Mouse (Mus musculus) heart, adult 2 months (tissue): ENCODE data around the gene Gm10778. TPM values are rescaled to one million over a fixed set of nuclear protein-coding genes. Genes with fewer than 3 reads are reported as not detected.
"Not testable (repeated sequence)": the region's sequence is repeated elsewhere in the genome, so short reads cannot be mapped to it uniquely, and the experiment has no call there.

ENCODE experiments used
- DNase-seq, 2 experiments: peaks; one replicate each; pipeline ENCODE4 v3.0.0; 2021
- H3K27ac ChIP-seq: fragments of 200-600 bp; 2 replicates; pipeline ENCODE4 v1.8.1; 2022
- H3K27me3 ChIP-seq: fragments of 200-500 bp; 2 replicates; pipeline ENCODE4 v1.6.1; 2012; ENCODE audit warnings: mild to moderate bottlenecking, low read length, inconsistent platforms, mixed read lengths; ENCODE audit not compliant: control insufficient read depth, insufficient read depth
- H3K36me3 ChIP-seq: fragments of 200-500 bp; 2 replicates; pipeline ENCODE4 v1.6.1; 2012; ENCODE audit warnings: low read length, inconsistent platforms; ENCODE audit not compliant: control insufficient read depth, insufficient read depth
- H3K4me1 ChIP-seq: fragments of 200-500 bp; 2 replicates; pipeline ENCODE4 v1.6.1; 2011; ENCODE audit warnings: low read length; ENCODE audit not compliant: control insufficient read depth, insufficient read depth
- H3K4me3 ChIP-seq: fragments of 200-600 bp; 2 replicates; pipeline ENCODE4 v1.8.1; 2022
- H3K79me2 ChIP-seq: fragments of 200-500 bp; replicated peaks from 2 replicates; pipeline ENCODE4 v1.6.1; 2012; ENCODE audit warnings: mild to moderate bottlenecking, inconsistent platforms, low read length, moderate library complexity, mixed read lengths; ENCODE audit not compliant: control insufficient read depth, insufficient read depth
- H3K9ac ChIP-seq: fragments of 200-500 bp; 2 replicates; pipeline ENCODE4 v1.6.1; 2012; ENCODE audit warnings: low read depth, mild to moderate bottlenecking, control low read depth, inconsistent platforms, low read length, mixed read lengths
- CTCF ChIP-seq: fragments of 200-600 bp; IDR thresholded peaks from 2 replicates; pipeline ENCODE4 v1.8.1; 2022; ENCODE audit warnings: antibody characterized with exemption, mild to moderate bottlenecking, moderate library complexity
- EP300 ChIP-seq: fragments of 200-500 bp; IDR thresholded peaks from 2 replicates; pipeline ENCODE4 v1.6.1; 2011; ENCODE audit warnings: low read depth, low read length, control low read depth; ENCODE audit not compliant: insufficient read depth
- POLR2A ChIP-seq: fragments of 200-500 bp; IDR thresholded peaks from 2 replicates; pipeline ENCODE4 v1.6.1; 2011; ENCODE audit warnings: mild to moderate bottlenecking, low read depth, low read length, control low read depth; ENCODE audit not compliant: insufficient read depth
- WGBS: fragments of 180-500 bp; shearing (Covaris S2); methylation state at CpG from one replicate; pipeline ENCODE4 v1.1.7; 2018; 5-methylcytosine and 5-hydroxymethylcytosine counted together
- intact Hi-C: fragments of 180-260 bp; cut with DNase I; formaldehyde crosslinking; loops from one replicate; pipeline ENCODE4 v1.15.1; 2025
- polyA plus RNA-seq: library from polyadenylated mRNA; depleted of rRNA; stranded (reverse); fragments of >200 nt; gene quantifications from 2 replicates; pipeline ENCODE4 v1.2.3, GENCODE M21; 2012
- total RNA-seq, 2 experiments: library from RNA; stranded (reverse); gene quantifications; 2 replicates each; pipeline ENCODE4 v1.2.3; 2021

Gene Gm10778
- total and polyA plus RNA-seq, 3 experiments, result 0.59 to 2.4 (median 2.1) TPM

DNA sequence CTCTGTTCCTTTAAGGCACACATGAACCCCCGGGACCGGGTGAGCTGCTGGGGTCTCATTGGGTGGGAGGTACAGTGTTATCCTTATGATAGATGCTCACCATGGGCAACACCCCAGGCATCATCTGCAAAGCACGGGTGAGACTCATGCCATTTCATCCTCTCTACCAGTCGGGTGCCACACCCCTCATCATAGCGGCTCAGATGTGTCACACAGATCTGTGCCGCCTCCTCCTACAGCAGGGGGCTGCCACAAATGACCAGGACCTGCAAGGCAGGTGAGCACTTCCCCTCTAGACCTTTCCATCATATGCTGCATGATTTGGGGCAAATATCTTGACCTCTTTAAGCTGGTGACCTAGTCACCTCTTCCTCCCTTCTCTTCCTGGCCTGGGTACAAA lies 10.8 kb upstream of the Gm10778 start:
- no peak for DNase-seq
- Histone ChIP-seq H3K79me2 (no peaks in the 10 kb centered on the region), H3K4me1 (peaks cover 5% of the 10 kb centered on the region), H3K4me3 (no peak overlapping the region), H3K9ac (no peak overlapping the region), H3K36me3 (no peaks in the 10 kb centered on the region), H3K27me3 (no peaks in the 10 kb centered on the region), H3K27ac (no peak overlapping the region)
- WGBS, result 71% methylated on average over 6 of the region's 6 CpGs
- intact Hi-C loops, result no loop called here
- TF ChIP-seq CTCF, result no peak
- no peak for TF ChIP-seq EP300
- TF ChIP-seq POLR2A, result 0 out of 2 replicates have a peak, but pooled peaks have one; percentile 16

DNA sequence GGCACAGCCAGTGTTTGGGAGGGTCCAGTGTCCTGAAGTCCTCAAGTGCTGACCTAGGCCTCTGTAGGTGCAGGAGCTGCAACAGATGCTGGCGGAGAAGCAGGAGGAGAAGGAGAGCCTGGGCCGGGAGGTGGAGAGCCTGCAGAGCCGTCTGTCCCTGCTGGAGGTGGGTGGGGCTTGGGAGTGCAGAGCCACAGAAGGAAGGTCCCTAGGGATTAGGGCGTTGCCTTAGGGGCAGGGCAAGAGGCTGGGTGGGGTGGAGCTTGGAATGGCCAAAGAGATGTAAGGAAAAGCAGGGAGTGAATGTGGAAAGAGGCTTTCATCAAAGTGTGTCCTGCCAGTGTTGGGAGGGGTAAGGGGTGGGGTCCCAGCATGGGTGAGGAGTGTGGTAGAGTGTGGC lies 8.0 kb upstream of the Gm10778 start:
- DNase-seq, result peak in 1 of 2 experiments; percentile 18
- H3K79me2 ChIP-seq, H3K27ac ChIP-seq, H3K36me3 ChIP-seq, H3K27me3 ChIP-seq, H3K9ac ChIP-seq, H3K4me1 ChIP-seq, H3K4me3 ChIP-seq, intact Hi-C loops: not testable (repeated sequence)
- WGBS, result 30% methylated on average over 4 of the region's 4 CpGs

DNA sequence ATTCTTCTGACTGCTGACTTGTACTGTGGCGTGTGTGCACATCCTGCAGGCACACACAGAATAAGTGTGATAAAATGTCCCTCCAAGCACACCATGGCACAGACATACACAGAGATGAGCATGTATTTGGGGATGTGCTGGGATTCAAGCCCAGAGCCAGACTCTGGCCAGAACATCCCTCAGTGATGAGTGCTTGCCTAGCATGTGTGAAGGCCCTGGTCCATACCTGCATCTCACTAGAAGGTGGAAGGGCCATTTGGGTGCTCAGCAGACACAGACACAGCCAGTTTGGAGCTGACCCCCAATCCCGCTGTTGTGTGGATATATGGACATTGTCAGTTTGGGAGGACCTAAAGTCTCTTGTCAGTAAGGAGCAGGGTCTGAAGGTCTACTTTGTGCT lies 7.3 kb upstream of the Gm10778 start:
- no peak for TF ChIP-seq CTCF
- TF ChIP-seq POLR2A, result no peak
- TF ChIP-seq EP300, result no peak
- intact Hi-C loops, result no loop called here
- Histone ChIP-seq H3K27me3 (no peaks in the 10 kb centered on the region), H3K4me1 (peaks cover 3% of the 10 kb centered on the region), H3K9ac (no peak overlapping the region), H3K4me3 (no peak overlapping the region), H3K36me3 (no peaks in the 10 kb centered on the region), H3K79me2 (no peaks in the 10 kb centered on the region), H3K27ac (no peak overlapping the region)
- WGBS, result 94% methylated on average over 2 of the region's 2 CpGs
- no peak for DNase-seq

DNA sequence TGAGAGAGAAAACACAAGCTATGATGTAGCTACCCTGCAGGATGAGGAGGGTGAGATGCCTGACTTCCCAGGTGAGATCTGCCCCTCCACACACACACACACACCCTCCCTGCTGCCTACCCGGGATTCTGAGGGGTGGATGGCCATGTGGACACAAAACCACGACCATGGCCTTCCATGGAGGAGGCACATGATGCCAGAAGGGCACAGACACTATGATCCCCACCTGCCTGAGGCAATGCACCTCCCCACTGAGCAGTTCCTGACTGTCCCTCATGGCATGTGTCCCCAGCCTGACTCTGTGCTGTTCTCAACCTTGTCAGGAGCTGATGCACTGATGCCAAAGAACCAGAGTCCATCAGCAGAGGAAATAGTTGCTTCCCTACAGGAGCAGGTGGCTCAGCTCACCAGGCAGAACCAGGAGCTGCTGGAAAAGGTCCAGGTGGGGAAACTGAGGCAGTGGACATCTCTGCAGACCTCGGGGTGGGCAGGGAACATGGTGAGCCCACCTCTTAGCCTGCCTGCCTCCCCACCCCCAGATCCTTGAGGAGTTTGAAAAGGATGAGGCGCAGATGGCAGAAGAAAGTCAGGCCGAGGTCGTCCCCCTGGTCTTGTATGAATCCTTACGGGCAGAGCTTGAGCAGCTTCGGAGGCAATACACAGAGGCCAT lies 6.7 kb upstream of the Gm10778 start:
- Histone ChIP-seq H3K27ac (no peak overlapping the region), H3K36me3 (no peaks in the 10 kb centered on the region), H3K4me1 (peaks cover 3% of the 10 kb centered on the region), H3K79me2 (no peaks in the 10 kb centered on the region), H3K4me3 (peak overlapping the region; percentile 72; the same call in 1 of the 2 replicates), H3K9ac (no peak overlapping the region), H3K27me3 (no peaks in the 10 kb centered on the region)
- TF ChIP-seq CTCF, result no peak
- TF ChIP-seq EP300, result no peak
- TF ChIP-seq POLR2A, result 0 out of 2 replicates have a peak, but pooled peaks have one; percentile 17
- 80% methylated on average over 8 of the region's 8 CpGs for WGBS
- intact Hi-C loops, result loop anchor here (2.0 kb wide), 1 partner anchor 15 kb away; the partner anchor contains the start of gene Sirt6
- no peak for DNase-seq

DNA sequence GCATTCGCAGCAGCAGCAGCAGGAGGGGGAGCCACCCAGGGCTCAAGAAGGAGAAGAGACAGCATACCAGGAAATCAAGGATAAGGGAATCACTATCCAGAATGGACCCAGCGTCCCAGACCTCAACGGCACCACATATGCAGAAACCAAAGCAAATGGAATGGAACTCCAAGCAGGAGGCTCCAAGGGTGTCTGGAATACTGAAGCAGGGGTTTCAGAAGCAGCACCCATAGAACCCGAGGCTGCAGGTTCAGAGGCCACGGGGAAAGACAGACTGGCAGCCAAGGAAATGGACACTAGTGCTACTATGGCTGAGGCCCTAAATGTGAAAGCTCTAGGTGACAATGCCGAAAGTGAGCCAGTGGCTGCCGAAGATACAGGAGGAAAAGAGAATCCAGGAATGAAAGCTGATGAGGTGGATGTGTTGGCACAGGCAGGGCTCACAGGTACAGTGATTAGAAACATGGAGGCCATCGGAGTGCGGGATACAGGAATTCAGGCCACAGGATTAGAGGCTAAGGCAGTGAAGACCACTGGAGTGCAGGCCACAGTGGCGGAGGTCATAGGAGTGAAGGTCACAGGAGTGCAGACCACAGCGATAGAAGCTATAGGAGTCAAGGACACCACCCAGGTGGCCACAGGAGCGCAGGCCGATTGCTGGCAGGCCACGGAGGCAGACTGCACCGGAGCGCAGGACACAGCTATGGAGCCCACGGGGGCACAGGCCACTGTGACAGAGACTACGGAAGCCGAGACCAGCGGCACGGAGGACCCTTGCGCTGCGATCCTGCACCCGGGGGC lies 6.0 kb upstream of the Gm10778 start:
- no peak for TF ChIP-seq EP300
- no peak for TF ChIP-seq CTCF
- no peak for TF ChIP-seq POLR2A
- Histone ChIP-seq H3K36me3 (no peaks in the 10 kb centered on the region), H3K4me3 (peak overlapping the region; percentile 72), H3K79me2 (no peaks in the 10 kb centered on the region), H3K9ac (peak overlapping the region; percentile 98), H3K4me1 (peaks cover 3% of the 10 kb centered on the region), H3K27me3 (no peaks in the 10 kb centered on the region), H3K27ac (peak overlapping the region; percentile 97)
- 13% methylated on average over 24 of the region's 24 CpGs for WGBS
- peak in 1 of 2 experiments; percentile 19 for DNase-seq
- intact Hi-C loops, result loop anchor here (2.0 kb wide), 1 partner anchor 16 kb away; the partner anchor contains the start of gene Sirt6

DNA sequence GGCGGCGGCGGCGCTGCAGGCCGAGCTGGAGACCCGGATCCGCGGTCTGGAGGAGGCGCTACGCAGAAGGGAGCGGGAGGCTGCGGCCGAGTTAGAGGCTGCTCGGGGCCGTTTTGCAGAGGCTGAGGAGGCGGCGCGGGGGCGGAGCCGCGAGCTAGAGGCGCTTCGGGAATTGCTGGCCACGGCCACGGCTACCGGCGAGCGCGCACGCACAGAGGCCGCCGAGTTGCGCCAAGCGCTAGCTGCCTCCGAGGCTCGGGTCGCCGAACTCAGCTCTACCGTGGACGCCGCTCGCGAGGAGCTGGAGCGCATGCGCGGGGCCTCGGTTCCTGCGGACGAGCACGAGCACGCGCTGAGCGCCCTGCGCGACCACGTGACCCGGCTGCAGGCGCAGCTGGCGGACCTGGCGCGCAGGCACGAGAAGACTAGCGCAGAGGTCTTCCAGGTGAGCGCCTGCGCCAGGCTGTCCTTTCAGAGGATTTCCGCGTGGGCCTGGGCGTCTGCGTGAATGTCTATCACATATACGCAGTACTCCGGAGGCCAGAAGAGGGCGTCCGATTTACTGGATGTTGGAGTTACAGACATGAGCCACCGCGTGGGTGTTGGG lies 5.3 kb upstream of the Gm10778 start:
- peak overlapping the region; percentile 72 for H3K4me3 ChIP-seq
- H3K9ac ChIP-seq, result peak overlapping the region; percentile 98
- DNase-seq, result peak; percentile 96 to 98
- no peaks in the 10 kb centered on the region for H3K27me3 ChIP-seq
- peak overlapping the region; percentile 97 for H3K27ac ChIP-seq
- no peaks in the 10 kb centered on the region for H3K36me3 ChIP-seq
- peaks cover 3% of the 10 kb centered on the region for H3K4me1 ChIP-seq
- WGBS, result under 1% methylated on average over 75 of the region's 75 CpGs
- intact Hi-C loops, result loop anchor here (2.0 kb wide), 1 partner anchor 17 kb away; the partner anchor contains the start of gene Sirt6
- H3K79me2 ChIP-seq, result no peaks in the 10 kb centered on the region
- TF ChIP-seq EP300 (no peak; the same call in 1 of the 2 replicates), POLR2A (peak; percentile 83), CTCF (peak; percentile 69)
